Mouse (Mus musculus) liver, postnatal 0 days (tissue): ENCODE data around the gene Dpysl5.

Source experiments
- CTCF ChIP-seq: sonication (generic); IDR thresholded peaks from 2 replicates; pipeline ENCODE4 v1.5.1; 2016; ENCODE audit warnings: antibody characterized with exemption, low read depth
- EP300 ChIP-seq: IDR thresholded peaks from 2 replicates; pipeline ENCODE4 v1.6.1; 2016; ENCODE audit warnings: antibody characterized with exemption, low read depth, mild to moderate bottlenecking

- TF ChIP-seq CTCF, result no peak
- no peak for TF ChIP-seq EP300
Observed at GRCm38 (mm10) chr5:30839731-30840130, 128.4 kb downstream of the Dpysl5 start.
